Mouse (Mus musculus) stomach, embryonic 16.5 days (tissue): ENCODE results near the gene Agap2. TPM values are rescaled to one million over a fixed set of nuclear protein-coding genes. Genes with fewer than 3 reads are reported as not detected.

ENCODE experiments used
- ATAC-seq: fragments of 200-750 bp; cut with Nextera tagmentation; 2 replicates; pipeline ENCODE4 v1.8.0; 2017; ENCODE audit warnings: moderate number of reproducible peaks, moderate TSS enrichment; ENCODE audit not compliant: insufficient read depth, low FRiP score
- H3K27ac ChIP-seq: fragments of 300-500 bp; sonication (generic); 2 replicates; pipeline ENCODE4 v1.5.1; 2014; ENCODE audit warnings: low read length
- H3K27me3 ChIP-seq: fragments of 300-500 bp; sonication (generic); 2 replicates; pipeline ENCODE4 v1.6.1; 2014; ENCODE audit warnings: low read length, control low read depth, mixed read lengths; ENCODE audit not compliant: control insufficient read depth, insufficient read depth
- H3K36me3 ChIP-seq: fragments of 300-500 bp; sonication (generic); 2 replicates; pipeline ENCODE4 v1.6.1; 2014; ENCODE audit warnings: low read length; ENCODE audit not compliant: control insufficient read depth, insufficient read depth
- H3K4me1 ChIP-seq: fragments of 300-500 bp; sonication (generic); 2 replicates; pipeline ENCODE4 v1.6.1; 2014; ENCODE audit warnings: low read length, control low read depth, mixed read lengths; ENCODE audit not compliant: control insufficient read depth, insufficient read depth
- H3K4me2 ChIP-seq: fragments of 300-500 bp; sonication (generic); 2 replicates; pipeline ENCODE4 v1.6.1; 2014; ENCODE audit warnings: low read depth, low read length, mixed read lengths
- H3K4me3 ChIP-seq: fragments of 300-500 bp; sonication (generic); replicated peaks from 2 replicates; pipeline ENCODE4 v1.5.1; 2014; ENCODE audit warnings: mild to moderate bottlenecking, low read length
- H3K9ac ChIP-seq: fragments of 300-500 bp; sonication (generic); 2 replicates; pipeline ENCODE4 v1.6.1; 2014; ENCODE audit warnings: low read length
- H3K9me3 ChIP-seq: fragments of 300-500 bp; sonication (generic); replicated peaks from 2 replicates; pipeline ENCODE4 v1.6.1; 2016; ENCODE audit warnings: low read length, control low read depth; ENCODE audit not compliant: control insufficient read depth
- WGBS: fragments of 180-500 bp; shearing (Covaris S2); extraction: QIAGEN DNeasy Blood & Tissue Kit; methylation state at CpG from one replicate; pipeline ENCODE4 v1.1.7; 2014; 5-methylcytosine and 5-hydroxymethylcytosine counted together
- polyA plus RNA-seq: library from polyadenylated mRNA; unstranded; fragments of >200 nt; fragmentation: Nextera tagmentation; extraction: Ambion mirVana; gene quantifications from 2 replicates; pipeline ENCODE4 v1.2.1, GENCODE M21; 2015

The Agap2 gene
- polyA plus RNA-seq, 1 experiment from 2014 or later: 0.62 TPM

DNA sequence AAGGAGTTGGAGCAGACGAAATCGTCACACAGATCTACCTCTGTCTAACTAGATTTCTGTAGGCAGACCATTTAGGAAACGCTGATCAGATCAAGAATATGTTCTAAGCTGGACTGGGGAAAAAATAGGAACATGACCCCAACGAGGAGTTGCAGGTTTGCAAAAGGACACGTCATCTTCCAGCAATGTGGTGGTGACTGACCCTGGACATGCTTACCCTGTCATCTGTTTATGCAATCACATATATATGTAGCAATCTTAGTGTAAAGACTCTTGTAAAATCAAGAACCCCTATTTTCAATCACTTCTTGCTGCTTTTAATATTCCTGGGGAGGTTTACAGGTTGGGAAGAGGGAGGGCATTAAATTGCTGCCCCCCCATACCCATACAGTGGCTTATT lies 12.6 kb upstream of the Agap2 start:
- no peak for ATAC-seq
- Histone ChIP-seq H3K27me3 (no peaks in the 10 kb centered on the region), H3K36me3 (peaks cover 26% of the 10 kb centered on the region), H3K4me2 (peak overlapping the region; percentile 60; the same call in 1 of the 2 replicates), H3K9me3 (no peaks in the 10 kb centered on the region), H3K9ac (no peak overlapping the region), H3K27ac (no peak overlapping the region), H3K4me1 (peaks cover 26% of the 10 kb centered on the region), H3K4me3 (no peak overlapping the region)
- WGBS: 72% methylated on average over 5 of the region's 5 CpGs

GRCm38 (mm10) chr10:127063239-127063872 lies 11.7 kb upstream of the Agap2 start, which contains the start of gene Cdk4:
Cdk4 (plus strand) TSS chr10:127063534.
- peak within 1 kb of the TSS; percentile 85 for H3K27ac ChIP-seq
- H3K9me3 ChIP-seq: no peaks in the 10 kb centered on the region
- H3K4me2 ChIP-seq: peak within 1 kb of the TSS; percentile 93
- peaks cover 25% of the 10 kb centered on the region for H3K4me1 ChIP-seq
- H3K27me3 ChIP-seq: no peaks in the 10 kb centered on the region
- peak; percentile 93 for ATAC-seq
- under 1% methylated on average over 46 of the region's 46 CpGs for WGBS
- H3K9ac ChIP-seq: peak within 1 kb of the TSS; percentile 95
- peak within 1 kb of the TSS; percentile 76 for H3K4me3 ChIP-seq
- peaks cover 27% of the 10 kb centered on the region for H3K36me3 ChIP-seq

- ATAC-seq: no peak
- H3K4me2 ChIP-seq: peak overlapping the region; percentile 93
Observed at GRCm38 (mm10) chr10:127063913-127064870, 10.9 kb upstream of the Agap2 start.

DNA sequence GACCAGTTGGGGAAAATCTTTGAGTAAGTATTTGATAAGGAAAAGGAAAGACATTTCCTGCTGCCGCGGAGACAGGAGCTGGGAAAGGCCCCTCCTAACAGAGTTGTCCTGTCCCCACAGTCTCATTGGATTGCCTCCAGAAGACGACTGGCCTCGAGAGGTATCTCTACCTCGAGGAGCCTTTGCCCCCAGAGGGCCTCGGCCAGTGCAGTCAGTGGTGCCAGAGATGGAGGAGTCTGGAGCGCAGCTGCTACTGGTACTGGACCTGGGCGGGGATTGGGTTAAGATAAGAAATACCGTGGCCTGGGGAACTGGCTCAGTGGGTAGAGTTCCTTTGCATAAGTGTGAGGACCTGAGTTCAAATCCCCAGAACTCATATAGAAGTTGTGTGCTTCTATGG lies 9.1 kb upstream of the Agap2 start:
- Histone ChIP-seq H3K27ac (no peak overlapping the region), H3K27me3 (no peaks in the 10 kb centered on the region), H3K9ac (no peak overlapping the region), H3K4me2 (no peak overlapping the region), H3K4me3 (no peak overlapping the region), H3K36me3 (peaks cover 27% of the 10 kb centered on the region), H3K4me1 (peaks cover 22% of the 10 kb centered on the region), H3K9me3 (no peaks in the 10 kb centered on the region)
- ATAC-seq: no peak
- WGBS: 68% methylated on average over 9 of the region's 9 CpGs

More at GRCm38 (mm10) chr10:127063913-127064870, 10.9 kb upstream of the Agap2 start:
- peaks cover 27% of the 10 kb centered on the region for H3K36me3 ChIP-seq
- peak overlapping the region; percentile 85 for H3K27ac ChIP-seq
- peak overlapping the region; percentile 76 for H3K4me3 ChIP-seq
- H3K27me3 ChIP-seq: no peaks in the 10 kb centered on the region
- peak overlapping the region; percentile 95 for H3K9ac ChIP-seq
- WGBS: 8% methylated on average over 37 of the region's 37 CpGs
- H3K9me3 ChIP-seq: no peaks in the 10 kb centered on the region
- H3K4me1 ChIP-seq: peaks cover 25% of the 10 kb centered on the region

- H3K9ac ChIP-seq: no peak overlapping the region
- no peak overlapping the region for H3K4me2 ChIP-seq
- no peak for ATAC-seq
- H3K36me3 ChIP-seq: peaks cover 27% of the 10 kb centered on the region
- H3K9me3 ChIP-seq: no peaks in the 10 kb centered on the region
- no peaks in the 10 kb centered on the region for H3K27me3 ChIP-seq
- H3K4me3 ChIP-seq: no peak overlapping the region
- H3K27ac ChIP-seq: no peak overlapping the region
- 85% methylated on average over 14 of the region's 14 CpGs for WGBS
- peaks cover 27% of the 10 kb centered on the region for H3K4me1 ChIP-seq
Observed at GRCm38 (mm10) chr10:127066519-127067018, 8.5 kb upstream of the Agap2 start.

DNA sequence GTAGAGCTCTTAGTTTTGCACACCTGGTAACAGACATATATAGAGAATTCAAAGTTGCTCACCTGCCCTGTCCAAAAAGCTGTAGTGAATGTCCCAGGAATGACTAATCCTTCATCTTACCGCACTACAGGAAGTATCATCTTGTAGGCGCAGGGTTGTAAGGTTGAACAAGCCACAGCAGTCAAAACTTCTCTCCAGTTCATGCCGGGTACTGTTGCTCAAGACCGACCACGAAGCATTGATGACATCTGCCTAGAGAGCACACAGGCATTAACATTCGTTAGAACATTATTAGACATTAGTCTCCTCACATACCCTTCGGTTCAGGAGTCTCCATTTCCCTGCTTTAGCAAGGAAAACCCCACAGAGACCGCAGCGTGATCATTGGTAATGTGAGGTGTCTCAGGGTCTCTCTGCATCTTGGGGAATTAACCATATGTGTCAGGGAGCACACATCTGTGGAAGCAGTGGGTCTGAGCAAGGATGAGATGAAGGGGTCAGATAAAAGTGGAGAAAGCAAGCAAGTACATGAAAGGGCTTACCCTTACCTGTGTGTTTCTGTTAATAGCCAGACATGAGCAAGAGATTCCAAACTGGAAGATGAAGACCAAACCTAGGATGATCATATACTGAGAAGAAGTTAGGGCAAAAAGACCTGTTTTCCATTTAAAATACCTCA lies 6.6 kb upstream of the Agap2 start:
- Histone ChIP-seq H3K4me3 (peak overlapping the region; percentile 85), H3K27me3 (no peaks in the 10 kb centered on the region), H3K27ac (peak overlapping the region; percentile 95; the same call in 1 of the 2 replicates), H3K4me1 (peaks cover 27% of the 10 kb centered on the region), H3K9me3 (no peaks in the 10 kb centered on the region), H3K9ac (peak overlapping the region; percentile 90), H3K36me3 (peaks cover 27% of the 10 kb centered on the region), H3K4me2 (peak overlapping the region; percentile 62)
- ATAC-seq: no peak
- 64% methylated on average over 9 of the region's 9 CpGs for WGBS

GRCm38 (mm10) chr10:127069281-127070189 lies 5.5 kb upstream of the Agap2 start:
- Histone ChIP-seq H3K9me3 (no peaks in the 10 kb centered on the region), H3K36me3 (peaks cover 27% of the 10 kb centered on the region), H3K27me3 (no peaks in the 10 kb centered on the region), H3K27ac (peak overlapping the region; percentile 95), H3K4me2 (peak overlapping the region; percentile 62), H3K4me3 (peak overlapping the region; percentile 85), H3K9ac (peak overlapping the region; percentile 90), H3K4me1 (peaks cover 25% of the 10 kb centered on the region)
- WGBS: 6% methylated on average over 30 of the region's 30 CpGs
- peak; percentile 49 for ATAC-seq
